Mouse (Mus musculus) midbrain, postnatal 0 days (tissue): ENCODE data around the gene Gramd1b. TPM values are rescaled to one million over a fixed set of nuclear protein-coding genes. Genes with fewer than 3 reads are reported as not detected.

Source experiments
- ATAC-seq: fragments of 200-750 bp; cut with Nextera tagmentation; 2 replicates; pipeline ENCODE4 v1.8.0; 2017; ENCODE audit warnings: moderate number of reproducible peaks, mild to moderate bottlenecking, moderate TSS enrichment, moderate library complexity; ENCODE audit not compliant: low FRiP score
- DNase-seq: peaks from one replicate; pipeline ENCODE4 v3.0.0-alpha.2; 2015; ENCODE audit warnings: low spot score
- H3K27ac ChIP-seq: fragments of 300-500 bp; sonication (generic); 2 replicates; pipeline ENCODE4 v1.5.1; 2014; ENCODE audit warnings: low read depth, mild to moderate bottlenecking, low read length, mixed read lengths
- H3K27me3 ChIP-seq: fragments of 300-500 bp; sonication (generic); 2 replicates; pipeline ENCODE4 v1.6.1; 2014; ENCODE audit warnings: low read length, control low read depth, mixed read lengths; ENCODE audit not compliant: insufficient read depth
- H3K36me3 ChIP-seq: fragments of 300-500 bp; sonication (generic); 2 replicates; pipeline ENCODE4 v1.6.1; 2014; ENCODE audit warnings: low read length, control low read depth, mixed read lengths; ENCODE audit not compliant: insufficient read depth
- H3K4me1 ChIP-seq: fragments of 300-500 bp; sonication (generic); 2 replicates; pipeline ENCODE4 v1.6.1; 2014; ENCODE audit warnings: mild to moderate bottlenecking, control low read depth, antibody characterized with exemption, low read length, mixed read lengths; ENCODE audit not compliant: insufficient read depth
- H3K4me2 ChIP-seq: fragments of 300-500 bp; sonication (generic); 2 replicates; pipeline ENCODE4 v1.6.1; 2014; ENCODE audit warnings: low read depth, mild to moderate bottlenecking, low read length, mixed read lengths; ENCODE audit not compliant: poor library complexity, severe bottlenecking
- H3K4me3 ChIP-seq: fragments of 300-500 bp; sonication (generic); 2 replicates; pipeline ENCODE4 v1.5.1; 2014; ENCODE audit warnings: low read depth, mild to moderate bottlenecking, low read length, moderate library complexity
- H3K9ac ChIP-seq: fragments of 300-500 bp; sonication (generic); replicated peaks from 2 replicates; pipeline ENCODE4 v1.6.1; 2014; ENCODE audit warnings: mild to moderate bottlenecking, low read length, moderate library complexity, mixed read lengths; ENCODE audit not compliant: poor library complexity, severe bottlenecking
- H3K9me3 ChIP-seq: fragments of 300-500 bp; sonication (generic); 2 replicates; pipeline ENCODE4 v1.6.1; 2016; ENCODE audit warnings: low read length, control low read depth
- CTCF ChIP-seq: IDR thresholded peaks from 2 replicates; pipeline ENCODE4 v1.5.1; 2016; ENCODE audit warnings: antibody characterized with exemption, mild to moderate bottlenecking
- WGBS: fragments of 180-500 bp; shearing (Covaris S2); extraction: QIAGEN DNeasy Blood & Tissue Kit; methylation state at CpG from one replicate; pipeline ENCODE4 v1.1.7; 2014; 5-methylcytosine and 5-hydroxymethylcytosine counted together
- polyA plus RNA-seq: library from polyadenylated mRNA; unstranded; fragments of >200 nt; fragmentation: Nextera tagmentation; extraction: Ambion mirVana; gene quantifications from 2 replicates; pipeline ENCODE4 v1.2.1, GENCODE M21; 2015
- total RNA-seq: library from RNA; depleted of rRNA; stranded (reverse); fragments of >200 nt; gene quantifications from 2 replicates; pipeline ENCODE4 v1.2.3, GENCODE M21; 2014

The Gramd1b gene
- total and polyA plus RNA-seq, 2 experiments from 2014 or later: 19.1 to 48.3 TPM

DNA sequence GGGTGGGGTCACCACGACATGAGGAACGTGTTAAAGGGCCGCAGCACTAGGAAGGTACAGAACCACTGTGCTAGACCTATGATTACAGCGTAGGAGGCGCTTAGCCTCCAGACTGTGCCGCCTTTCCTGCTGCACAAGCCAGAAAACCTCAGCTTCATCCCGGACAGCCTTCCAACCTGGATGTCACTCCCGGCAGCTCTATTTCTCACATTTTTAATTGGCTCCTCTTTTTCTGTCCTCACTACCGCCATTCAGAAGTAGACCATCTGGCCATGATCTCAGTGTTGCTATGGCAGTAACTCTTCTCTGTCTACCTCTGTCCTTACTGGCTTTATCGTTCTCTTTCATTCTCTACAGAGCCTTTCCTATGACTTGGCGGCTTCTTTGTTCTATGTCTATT lies 126.5 kb downstream of the Gramd1b start:
- no peaks in the 10 kb centered on the region for H3K9me3 ChIP-seq
- no peak overlapping the region for H3K9ac ChIP-seq
- no peak for ATAC-seq
- H3K36me3 ChIP-seq: no peaks in the 10 kb centered on the region
- H3K4me1 ChIP-seq: no peaks in the 10 kb centered on the region
- WGBS: 89% methylated on average over 11 of the region's 11 CpGs
- no peaks in the 10 kb centered on the region for H3K27me3 ChIP-seq
- no peak for TF ChIP-seq CTCF
- H3K4me2 ChIP-seq: no peak overlapping the region
- H3K27ac ChIP-seq: no peak overlapping the region
- no peak for DNase-seq
- H3K4me3 ChIP-seq: no peak overlapping the region

DNA sequence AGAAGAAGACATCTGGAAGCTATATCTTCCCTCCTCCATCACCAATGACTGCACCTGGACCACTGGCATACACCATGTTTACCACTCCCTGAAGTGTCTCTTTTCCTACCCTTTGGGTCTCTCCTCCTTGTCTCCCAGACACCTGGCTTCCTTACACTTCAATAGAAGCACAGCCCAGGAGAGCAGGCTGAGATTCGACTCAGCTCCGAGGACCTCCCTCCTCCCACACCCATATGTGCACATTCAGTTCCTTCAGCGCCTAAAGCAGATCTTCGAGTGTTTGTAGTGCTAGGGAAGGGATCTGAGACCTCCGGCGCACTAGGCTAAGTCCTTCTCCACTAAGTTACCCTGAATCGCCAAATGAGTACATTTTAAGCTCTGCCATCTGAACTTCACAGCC lies 127.4 kb downstream of the Gramd1b start:
- ATAC-seq: no peak
- DNase-seq: no peak
- no peaks in the 10 kb centered on the region for H3K4me1 ChIP-seq
- H3K27me3 ChIP-seq: no peaks in the 10 kb centered on the region
- H3K36me3 ChIP-seq: no peaks in the 10 kb centered on the region
- H3K9ac ChIP-seq: no peak overlapping the region
- no peak overlapping the region for H3K4me3 ChIP-seq
- TF ChIP-seq CTCF: no peak
- H3K27ac ChIP-seq: no peak overlapping the region
- H3K4me2 ChIP-seq: no peak overlapping the region
- H3K9me3 ChIP-seq: no peaks in the 10 kb centered on the region
- 87% methylated on average over 7 of the region's 7 CpGs for WGBS

DNA sequence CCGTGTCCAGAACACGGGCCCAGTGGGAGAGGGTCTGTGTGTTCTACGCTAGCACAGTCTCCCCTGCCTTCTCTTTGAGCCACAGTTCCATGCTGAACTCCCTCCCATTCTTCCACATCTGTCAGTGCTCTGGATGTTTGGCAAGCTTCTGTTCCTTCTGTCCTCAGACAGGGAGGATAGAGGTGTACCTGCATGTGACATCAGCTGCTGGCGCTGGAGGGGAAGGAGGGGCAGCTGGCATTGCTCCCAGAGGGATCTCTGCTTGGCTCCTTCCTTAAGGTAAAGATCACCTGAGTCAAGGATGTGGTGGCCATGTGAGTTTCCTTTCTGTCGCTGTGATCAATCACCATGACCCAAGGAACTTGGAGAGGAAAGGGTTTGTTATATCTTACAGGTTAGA lies 129.4 kb downstream of the Gramd1b start:
- no peak overlapping the region for H3K4me2 ChIP-seq
- H3K9me3 ChIP-seq: no peaks in the 10 kb centered on the region
- H3K9ac ChIP-seq: no peak overlapping the region
- DNase-seq (no peak), ATAC-seq (no peak)
- H3K4me3 ChIP-seq: no peak overlapping the region
- 92% methylated on average over 5 of the region's 5 CpGs for WGBS
- H3K36me3 ChIP-seq: no peaks in the 10 kb centered on the region
- TF ChIP-seq CTCF: no peak
- H3K4me1 ChIP-seq: no peaks in the 10 kb centered on the region
- no peak overlapping the region for H3K27ac ChIP-seq
- no peaks in the 10 kb centered on the region for H3K27me3 ChIP-seq

DNA sequence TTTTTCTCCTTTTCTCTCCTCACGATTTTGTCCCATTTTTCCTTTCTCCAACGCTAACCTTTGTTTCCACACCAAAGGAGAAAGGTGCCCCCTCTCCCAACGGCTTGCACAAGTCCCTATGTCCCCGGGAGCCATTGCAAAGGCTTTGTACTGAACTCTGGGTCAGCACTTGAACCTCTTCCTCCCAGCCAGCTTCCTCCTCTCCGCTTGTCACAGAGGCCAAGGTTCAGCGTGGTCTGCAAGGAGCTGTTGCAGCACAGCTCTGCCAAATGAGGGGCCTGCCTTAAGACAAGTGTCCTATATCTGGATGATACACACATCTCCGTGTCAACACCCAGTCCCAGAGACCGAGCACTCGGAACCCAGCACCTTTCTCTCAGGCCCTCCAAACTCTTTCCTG lies 130.3 kb downstream of the Gramd1b start:
- no peak overlapping the region for H3K4me2 ChIP-seq
- no peaks in the 10 kb centered on the region for H3K36me3 ChIP-seq
- 75% methylated on average over 9 of the region's 9 CpGs for WGBS
- H3K9ac ChIP-seq: no peak overlapping the region
- H3K9me3 ChIP-seq: no peaks in the 10 kb centered on the region
- DNase-seq (no peak), ATAC-seq (no peak)
- no peaks in the 10 kb centered on the region for H3K27me3 ChIP-seq
- H3K4me1 ChIP-seq: no peaks in the 10 kb centered on the region
- no peak overlapping the region for H3K4me3 ChIP-seq
- H3K27ac ChIP-seq: no peak overlapping the region
- TF ChIP-seq CTCF: no peak

DNA sequence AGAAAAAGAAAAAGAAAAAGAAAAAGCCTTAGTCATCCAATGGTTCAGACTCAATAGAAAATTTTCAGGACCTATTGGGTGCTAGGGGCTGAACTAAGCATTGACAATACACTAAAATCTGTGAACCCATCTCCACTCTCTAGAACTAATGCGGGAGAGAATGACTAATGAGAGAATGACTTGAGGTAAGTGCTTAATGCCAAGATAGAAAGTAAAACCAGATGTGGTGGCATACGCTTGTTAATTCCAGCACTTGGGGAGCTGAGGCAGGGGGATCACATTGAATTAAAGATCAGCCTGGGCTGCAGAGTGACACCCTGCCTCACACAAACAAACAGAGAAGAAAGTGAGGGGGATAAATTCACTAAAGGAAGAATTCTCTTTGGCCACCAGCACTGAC lies 131.0 kb downstream of the Gramd1b start:
- Histone ChIP-seq H3K27ac (no peak overlapping the region), H3K4me1 (no peaks in the 10 kb centered on the region), H3K4me3 (no peak overlapping the region), H3K4me2 (no peak overlapping the region), H3K36me3 (no peaks in the 10 kb centered on the region), H3K9me3 (no peaks in the 10 kb centered on the region), H3K27me3 (no peaks in the 10 kb centered on the region), H3K9ac (no peak overlapping the region)
- ATAC-seq: no peak
- TF ChIP-seq CTCF: no peak
- WGBS: 92% methylated on average over 2 of the region's 2 CpGs
- DNase-seq: no peak

DNA sequence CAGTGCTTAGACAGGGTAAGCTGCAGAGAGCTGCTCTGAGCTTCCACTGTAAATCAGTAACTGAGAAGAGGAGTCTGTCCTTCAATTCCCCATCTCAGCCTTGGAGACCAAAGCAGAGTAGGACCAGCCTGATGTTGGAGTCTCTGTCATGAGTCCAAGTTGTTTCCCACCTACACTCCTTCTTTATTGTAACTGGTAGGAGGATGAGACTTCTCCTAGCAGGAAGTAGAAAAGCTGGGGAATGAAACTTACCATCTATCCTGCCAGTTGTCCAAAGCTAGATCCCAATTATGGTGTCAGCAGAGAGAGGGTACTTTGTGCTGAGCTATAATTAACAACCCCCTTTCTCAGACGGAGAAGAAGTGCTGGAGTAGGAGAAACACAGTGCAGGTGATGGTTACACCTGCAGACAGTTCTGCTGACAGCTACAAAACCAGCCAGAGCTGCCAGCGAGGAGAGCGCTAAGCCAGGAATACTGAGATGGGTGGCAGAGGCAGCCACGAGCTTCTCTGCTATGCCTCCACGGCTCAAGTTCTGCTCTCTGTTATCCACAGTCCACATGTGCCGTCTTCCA lies 131.7 kb downstream of the Gramd1b start:
- Histone ChIP-seq H3K27ac (no peak overlapping the region), H3K36me3 (no peaks in the 10 kb centered on the region), H3K4me1 (no peaks in the 10 kb centered on the region), H3K9me3 (no peaks in the 10 kb centered on the region), H3K4me2 (no peak overlapping the region), H3K4me3 (no peak overlapping the region), H3K27me3 (no peaks in the 10 kb centered on the region), H3K9ac (no peak overlapping the region)
- no peak for DNase-seq
- no peak for TF ChIP-seq CTCF
- 88% methylated on average over 6 of the region's 6 CpGs for WGBS
- no peak for ATAC-seq
